Mouse (Mus musculus): ENCODE data around the gene Fpr2. TPM values are rescaled to one million over a fixed set of nuclear protein-coding genes. Genes with fewer than 3 reads are reported as not detected.
A peak's percentile ranks its signal among the peaks of the same experiment; 100 is the strongest.
"Not testable (repeated sequence)": the region's sequence is repeated elsewhere in the genome, so short reads cannot be mapped to it uniquely, and the experiment has no call there.

The Fpr2 gene
- polyA plus RNA-seq, 1 experiment: 0.76 TPM

DNA sequence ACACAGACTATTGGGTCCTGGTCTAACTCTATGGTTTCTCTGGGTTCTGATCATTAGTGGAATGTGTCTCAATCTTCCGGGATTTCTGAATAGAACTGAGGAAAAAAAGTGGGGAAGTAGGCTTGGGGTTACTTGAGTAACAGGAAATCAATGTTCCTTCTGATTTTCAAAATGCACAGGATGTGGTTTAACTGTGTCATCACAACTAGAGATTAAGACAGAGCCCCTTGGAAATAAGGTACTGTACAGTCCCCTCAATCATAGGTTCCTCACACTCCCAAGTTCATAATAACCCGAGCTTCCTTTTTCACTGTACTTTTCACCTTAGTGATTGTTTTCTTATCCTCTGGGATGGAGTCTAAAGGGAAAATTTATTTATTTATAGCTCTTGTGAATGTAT, 15.9 kb upstream of the Fpr2 start:
- no peak for DNase-seq (ENCODE audit: low read depth, low spot score)
- 80% methylated on average over 2 of the region's 2 CpGs for WGBS

GRCm38 (mm10) chr17:17879347-17879746, 8.3 kb upstream of the Fpr2 start:
- 81% methylated on average over 1 of the region's 1 CpGs for WGBS

DNA sequence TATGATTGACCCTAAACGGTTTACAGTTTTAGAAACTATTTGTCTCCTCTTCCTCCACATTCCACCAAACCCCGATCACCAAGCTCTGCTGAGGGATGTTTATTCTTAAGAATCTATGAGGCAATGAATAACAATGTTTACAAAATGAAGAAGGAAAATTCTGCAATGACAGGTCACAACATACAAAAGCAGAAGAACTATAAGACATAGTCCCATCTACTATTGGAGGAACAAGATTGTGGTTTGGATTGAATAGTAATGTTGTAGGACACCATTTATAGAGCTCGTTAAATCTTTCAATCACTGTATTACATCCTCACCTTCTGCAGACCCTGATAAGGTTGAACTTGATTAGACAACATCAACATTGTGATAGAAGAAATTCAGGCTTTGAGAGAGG, 5.0 kb upstream of the Fpr2 start:
- no peak for DNase-seq (ENCODE audit: low read depth, low spot score)
- WGBS: 61% methylated on average over 3 of the region's 3 CpGs

More at GRCm38 (mm10) chr17:17879347-17879746, 8.3 kb upstream of the Fpr2 start:
- no peak for DNase-seq (ENCODE audit: low read depth, low spot score)

GRCm38 (mm10) chr17:17883840-17884239, 3.8 kb upstream of the Fpr2 start, which contains the start of gene Fpr1:
TSS of gene Fpr1 (minus strand) at chr17:17883940.
- DNase-seq (ENCODE audit: low read depth, low spot score): no peak
- 48% methylated on average over 1 of the region's 1 CpGs for WGBS

GRCm38 (mm10) chr17:17889732-17890425, 2.3 kb downstream of the Fpr2 start:
- 72% methylated on average over 2 of the region's 2 CpGs for WGBS
- no peak for DNase-seq (ENCODE audit: low read depth, low spot score)

DNA sequence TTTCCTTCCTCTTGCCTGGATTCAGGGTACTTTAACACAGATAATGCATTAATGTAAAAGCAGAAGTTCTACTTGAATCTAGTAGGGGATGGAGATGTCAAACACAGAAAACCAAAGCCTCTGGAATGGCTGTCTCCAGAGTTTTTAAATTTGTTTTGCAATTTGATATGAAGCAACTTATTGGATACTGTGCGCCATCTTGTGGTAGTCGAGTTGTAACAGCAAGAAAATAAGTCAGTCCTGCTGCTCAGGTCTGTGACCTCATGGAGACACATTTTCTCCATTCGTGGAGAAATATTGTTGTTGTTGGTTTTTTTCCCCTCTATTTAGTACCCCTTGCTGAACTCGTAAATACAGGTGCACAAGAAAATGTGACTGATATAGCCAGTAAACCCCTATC, 8.4 kb downstream of the Fpr2 start:
- peak; percentile 31 for DNase-seq (ENCODE audit: low read depth, low spot score)
- WGBS: 2% methylated on average over 4 of the region's 4 CpGs

DNA sequence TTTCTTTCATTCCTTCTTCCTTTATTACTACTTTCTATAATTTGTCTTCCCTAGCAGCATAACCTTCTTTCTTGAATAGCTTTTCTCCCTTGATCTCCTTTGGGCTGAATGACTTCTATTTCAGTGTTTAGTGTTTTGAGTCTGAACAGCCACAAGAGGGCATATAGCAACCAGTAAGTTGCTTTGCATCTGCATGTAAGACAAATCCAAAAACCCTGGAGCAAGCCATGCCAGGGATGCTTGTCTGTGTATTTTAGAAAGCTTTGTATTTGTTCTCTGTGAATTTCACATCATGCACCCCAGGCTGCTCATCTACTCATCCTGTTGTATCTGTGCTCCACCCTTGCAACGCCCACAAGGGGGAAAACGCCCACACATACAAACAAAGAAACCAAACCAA, 11.6 kb downstream of the Fpr2 start:
- WGBS: 64% methylated on average over 2 of the region's 2 CpGs

DNA sequence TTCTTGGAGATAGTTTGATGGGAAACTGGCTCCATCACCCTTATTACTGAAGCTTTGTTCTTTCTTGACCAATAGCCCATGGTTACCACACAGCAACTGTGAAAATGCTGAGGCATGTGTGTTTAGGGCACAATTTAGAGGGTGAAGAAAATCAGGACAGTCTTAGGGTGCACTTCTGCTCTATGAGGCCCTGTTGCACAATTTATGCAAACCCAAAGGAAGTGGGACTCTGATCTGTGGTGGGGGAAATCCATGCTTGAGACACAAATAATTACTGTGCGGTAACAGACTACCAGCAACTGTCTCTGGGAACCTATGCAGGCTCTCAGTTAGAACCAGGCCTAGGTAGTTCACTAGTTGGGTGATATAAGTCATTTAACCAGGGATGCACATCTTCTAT, 13.1 kb downstream of the Fpr2 start:
- 74% methylated on average over 1 of the region's 1 CpGs for WGBS
- no peak for DNase-seq (ENCODE audit: low read depth, low spot score)

More for the DNA sequence above, 11.6 kb downstream of the Fpr2 start:
- no peak for DNase-seq (ENCODE audit: low read depth, low spot score)

DNA sequence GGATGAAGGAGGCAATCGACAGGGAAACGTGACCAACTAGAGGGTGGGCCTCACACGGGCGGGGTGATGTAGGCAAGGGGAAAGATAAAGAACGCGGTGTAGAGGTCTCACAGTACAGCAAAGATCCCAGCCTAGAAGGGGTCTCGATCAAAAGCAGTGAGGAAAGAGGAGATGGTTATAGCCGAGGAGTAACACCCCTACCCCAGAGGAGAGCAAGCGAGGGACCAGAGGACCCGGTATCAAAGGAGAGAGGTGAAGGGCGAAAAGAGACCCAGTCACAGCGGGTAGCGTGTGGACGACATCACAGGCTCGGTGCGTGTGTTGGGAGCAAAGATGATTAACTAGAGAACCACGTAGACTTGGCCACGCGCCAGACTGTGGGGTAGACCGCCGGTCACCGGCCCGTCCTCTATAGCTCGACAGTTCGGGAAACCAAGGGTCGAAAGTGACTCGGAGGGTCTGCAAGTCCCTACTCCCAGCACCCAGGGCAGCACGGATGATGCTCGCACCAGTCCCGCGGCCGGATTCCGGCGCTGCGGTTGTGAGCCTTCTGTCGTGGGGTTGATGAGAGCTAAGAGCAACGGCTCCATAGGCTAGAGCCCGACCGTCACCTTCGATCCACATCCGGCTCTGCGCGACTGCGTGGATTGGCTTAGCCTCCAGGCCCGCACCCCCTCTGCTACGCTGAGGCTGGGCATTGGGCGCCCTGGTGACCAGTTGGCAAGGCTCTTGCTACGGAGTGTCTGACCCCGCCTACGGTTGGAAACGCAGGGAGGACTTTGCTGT, 22.2 kb downstream of the Fpr2 start:
- peak; percentile 25 for DNase-seq (ENCODE audit: low read depth, low spot score)
- WGBS: 16% methylated on average over 51 of the region's 51 CpGs

GRCm38 (mm10) chr17:17912618-17913017, 25.0 kb downstream of the Fpr2 start:
- not testable (repeated sequence) for DNase-seq (ENCODE audit: low read depth, low spot score)
- 86% methylated on average over 8 of the region's 8 CpGs for WGBS

- no peak for DNase-seq (ENCODE audit: low read depth, low spot score)
- WGBS: 96% methylated on average over 1 of the region's 1 CpGs
These were observed 29.8 kb downstream of the Fpr2 start for GRCm38 (mm10) chr17:17917376-17917775.

DNA sequence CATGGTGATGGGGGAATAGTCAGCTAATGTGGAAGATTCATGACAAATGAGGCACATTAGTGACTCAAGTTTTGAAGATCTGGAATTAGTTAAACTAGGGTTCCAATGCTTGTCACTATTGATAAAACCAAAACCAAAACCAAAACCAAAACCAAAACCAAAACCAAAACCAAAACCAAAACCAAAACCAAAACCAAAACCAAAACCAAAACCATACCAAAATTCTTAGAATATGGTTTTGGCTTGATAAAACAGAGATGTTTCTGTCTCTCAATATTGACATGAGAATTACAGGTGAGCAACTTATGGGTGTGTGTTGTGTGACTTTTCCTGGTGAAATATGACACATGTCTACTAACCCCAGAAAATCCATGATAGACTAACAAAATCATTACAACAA, 30.2 kb downstream of the Fpr2 start:
- DNase-seq (ENCODE audit: low read depth, low spot score): no peak

Other genes starting within 250 kb of the Fpr2 start
- not detected in 2 replicates for gene Vmn2r90, start 184.1 kb upstream of the Fpr2 start, polyA plus RNA-seq (2012; rRNA removed)
- 7.7 and 8.3 TPM in 2 replicates for gene Spaca6, start 60.7 kb upstream of the Fpr2 start, polyA plus RNA-seq (2012; rRNA removed)
- gene Has1, start 32.6 kb upstream of the Fpr2 start, polyA plus RNA-seq (2012; rRNA removed): 0.17 and 0.19 TPM in 2 replicates
- gene Fpr1, start 3.9 kb upstream of the Fpr2 start, polyA plus RNA-seq (2012; rRNA removed): 0.75 and 0.79 TPM in 2 replicates
- gene Fpr3, start within 50 bp of the Fpr2 start, polyA plus RNA-seq (2012; rRNA removed): not detected in 2 replicates
- gene Fpr-rs4, start 133.9 kb downstream of the Fpr2 start, polyA plus RNA-seq (2012; rRNA removed): not detected in 2 replicates
- not detected in 2 replicates for gene Vmn2r124, start 161.6 kb downstream of the Fpr2 start, polyA plus RNA-seq (2012; rRNA removed)
- not detected in 2 replicates for gene Vmn2r91, start 197.2 kb downstream of the Fpr2 start, polyA plus RNA-seq (2012; rRNA removed)

Measured in large intestine, adult 2 months (tissue).